Mouse (Mus musculus): Measurements from ENCODE around the gene Tas2r143. TPM values are rescaled to one million over a fixed set of nuclear protein-coding genes. Genes with fewer than 3 reads are reported as not detected.
A peak's percentile ranks its signal among the peaks of the same experiment; 100 is the strongest.

Gene Tas2r143
- total RNA-seq, 4 experiments from 2014 or later: not detected

- DNase-seq (ENCODE audit: low spot score): no peak
Measured at GRCm38 (mm10) chr6:42365215-42365614, 34.8 kb upstream of the Tas2r143 start.

- no peak for DNase-seq (ENCODE audit: low spot score)
Measured at GRCm38 (mm10) chr6:42369870-42370269, 30.2 kb upstream of the Tas2r143 start.

- DNase-seq (ENCODE audit: low spot score): no peak
Measured at GRCm38 (mm10) chr6:42370630-42371363, 29.2 kb upstream of the Tas2r143 start.

- DNase-seq (ENCODE audit: low spot score): no peak
Measured at GRCm38 (mm10) chr6:42372001-42372400, 28.0 kb upstream of the Tas2r143 start.

- DNase-seq (ENCODE audit: low spot score): no peak
Measured at GRCm38 (mm10) chr6:42372421-42372815, 27.6 kb upstream of the Tas2r143 start.

- DNase-seq (ENCODE audit: low spot score): no peak
Measured at GRCm38 (mm10) chr6:42372816-42373547, 27.1 kb upstream of the Tas2r143 start, which contains the start of gene Epha1. Gene Epha1 (minus strand): TSS chr6:42373268.

- DNase-seq (ENCODE audit: low spot score): no peak
Measured at GRCm38 (mm10) chr6:42373669-42374430, 26.2 kb upstream of the Tas2r143 start.

- DNase-seq (ENCODE audit: low spot score): peak; percentile 75
Measured at GRCm38 (mm10) chr6:42374701-42375100, 25.3 kb upstream of the Tas2r143 start.

- DNase-seq (ENCODE audit: low spot score): no peak
Measured at GRCm38 (mm10) chr6:42375131-42375530, 24.9 kb upstream of the Tas2r143 start.

GRCm38 (mm10) chr6:42376016-42376415 lies 24.0 kb upstream of the Tas2r143 start:
- no peak for DNase-seq (ENCODE audit: low spot score)

GRCm38 (mm10) chr6:42376504-42377019 lies 23.5 kb upstream of the Tas2r143 start:
- DNase-seq (ENCODE audit: low spot score): no peak

GRCm38 (mm10) chr6:42377280-42377679 lies 22.8 kb upstream of the Tas2r143 start:
- no peak for DNase-seq (ENCODE audit: low spot score)

GRCm38 (mm10) chr6:42379551-42379950 lies 20.5 kb upstream of the Tas2r143 start:
- DNase-seq (ENCODE audit: low spot score): no peak

- no peak for DNase-seq (ENCODE audit: low spot score)
Measured at GRCm38 (mm10) chr6:42380416-42381144, 19.5 kb upstream of the Tas2r143 start.

- no peak for DNase-seq (ENCODE audit: low spot score)
Measured at GRCm38 (mm10) chr6:42381221-42381620, 18.8 kb upstream of the Tas2r143 start.

- no peak for DNase-seq (ENCODE audit: low spot score)
Measured at GRCm38 (mm10) chr6:42381916-42382381, 18.1 kb upstream of the Tas2r143 start.

- no peak for DNase-seq (ENCODE audit: low spot score)
Measured at GRCm38 (mm10) chr6:42383360-42383759, 16.7 kb upstream of the Tas2r143 start.

- no peak for DNase-seq (ENCODE audit: low spot score)
Measured at GRCm38 (mm10) chr6:42385635-42386034, 14.4 kb upstream of the Tas2r143 start.

GRCm38 (mm10) chr6:42391796-42392330 lies 8.2 kb upstream of the Tas2r143 start:
- DNase-seq (ENCODE audit: low spot score): peak; percentile 13

- DNase-seq (ENCODE audit: low spot score): peak; percentile 96
Measured at GRCm38 (mm10) chr6:42395960-42396809, 3.9 kb upstream of the Tas2r143 start.
